Mouse (Mus musculus) bone marrow macrophage, adult 2 months (primary cell): Measurements from ENCODE around the gene Nfe2l2.

ENCODE experiments used
- CTCF ChIP-seq: IDR thresholded peaks from 2 replicates; pipeline ENCODE4 v1.5.1; 2012; ENCODE audit warnings: low read depth, mild to moderate bottlenecking, low read length, moderate library complexity
- POLR2A ChIP-seq: IDR thresholded peaks from 2 replicates; pipeline ENCODE4 v1.6.1; 2012; ENCODE audit warnings: mild to moderate bottlenecking, low read depth, low read length, borderline replicate concordance

DNA sequence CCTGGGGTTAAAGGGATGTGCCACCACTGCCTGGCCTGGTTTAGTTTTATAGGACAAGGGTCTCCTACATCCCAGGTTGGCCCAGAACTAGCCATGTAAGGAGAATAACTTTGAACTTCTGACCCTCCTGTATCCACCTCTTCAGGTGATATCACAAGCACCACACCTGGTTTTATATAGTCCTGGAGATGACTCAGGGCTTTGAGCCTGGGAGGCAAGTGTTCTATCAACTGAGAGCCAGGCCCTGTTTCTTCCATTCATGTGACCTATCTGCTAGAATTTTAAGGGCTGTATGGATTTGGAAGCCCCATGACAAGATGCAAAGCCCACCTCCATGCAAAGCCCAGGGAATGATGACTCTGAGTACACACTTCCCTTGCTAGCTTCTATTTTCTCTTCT, 51.3 kb downstream of the Nfe2l2 start:
- no peak for TF ChIP-seq CTCF
- no peak for TF ChIP-seq POLR2A
